Mouse (Mus musculus) embryonic fibroblast, embryonic 13.5 days (primary cell): ENCODE data around the gene Cnst. TPM values are rescaled to one million over a fixed set of nuclear protein-coding genes. Genes with fewer than 3 reads are reported as not detected.

ENCODE experiments used
- H3K27ac ChIP-seq: 2 replicates; pipeline ENCODE4 v1.5.1; 2012; ENCODE audit warnings: low read length, control low read depth, inconsistent platforms; ENCODE audit not compliant: insufficient read depth
- H3K4me1 ChIP-seq: 2 replicates; pipeline ENCODE4 v1.6.1; 2011; ENCODE audit warnings: low read length; ENCODE audit not compliant: control insufficient read depth, insufficient read depth
- H3K4me3 ChIP-seq: 2 replicates; pipeline ENCODE4 v1.5.1; 2011; ENCODE audit warnings: mild to moderate bottlenecking, control low read depth, low read length; ENCODE audit not compliant: insufficient read depth
- CTCF ChIP-seq: IDR thresholded peaks from 2 replicates; pipeline ENCODE4 v1.5.1; 2011; ENCODE audit warnings: mild to moderate bottlenecking, control low read depth, low read length, moderate library complexity, borderline replicate concordance; ENCODE audit not compliant: insufficient read depth
- POLR2A ChIP-seq: IDR thresholded peaks from 2 replicates; pipeline ENCODE4 v1.6.1; 2011; ENCODE audit warnings: low read depth, mild to moderate bottlenecking, control low read depth, low read length, moderate library complexity
- polyA plus RNA-seq: library from polyadenylated mRNA; stranded (reverse); fragments of >200 nt; gene quantifications from 2 replicates; pipeline ENCODE4 v1.2.4, GENCODE M21; 2011; ENCODE audit warnings: low read depth; ENCODE audit not compliant: missing spikeins, insufficient read length

Cnst gene
- polyA plus RNA-seq, 1 experiment: 15.9 TPM

DNA sequence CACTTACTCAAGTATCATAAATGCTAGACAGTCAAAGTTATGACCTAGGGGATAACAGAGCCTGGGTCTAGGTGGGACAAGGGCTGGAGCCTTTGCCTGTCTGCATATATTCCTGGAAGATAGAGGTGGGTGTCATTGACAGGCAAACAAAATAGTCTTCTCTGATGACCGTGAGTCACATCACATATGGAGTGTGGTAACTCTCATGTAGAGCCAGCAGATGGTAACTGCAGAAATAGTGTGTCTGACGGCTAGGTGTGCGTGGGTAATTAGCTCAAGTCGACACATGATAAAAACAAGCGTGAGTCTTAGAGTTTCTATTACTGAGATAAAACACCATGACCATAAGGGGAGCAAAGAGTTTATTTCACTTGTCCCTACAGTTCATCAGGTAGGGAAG, 116.9 kb downstream of the Cnst start:
- H3K4me1 ChIP-seq: no peaks in the 10 kb centered on the region
- TF ChIP-seq CTCF: no peak
- TF ChIP-seq POLR2A: no peak
- no peak overlapping the region for H3K27ac ChIP-seq
- H3K4me3 ChIP-seq: no peak overlapping the region

DNA sequence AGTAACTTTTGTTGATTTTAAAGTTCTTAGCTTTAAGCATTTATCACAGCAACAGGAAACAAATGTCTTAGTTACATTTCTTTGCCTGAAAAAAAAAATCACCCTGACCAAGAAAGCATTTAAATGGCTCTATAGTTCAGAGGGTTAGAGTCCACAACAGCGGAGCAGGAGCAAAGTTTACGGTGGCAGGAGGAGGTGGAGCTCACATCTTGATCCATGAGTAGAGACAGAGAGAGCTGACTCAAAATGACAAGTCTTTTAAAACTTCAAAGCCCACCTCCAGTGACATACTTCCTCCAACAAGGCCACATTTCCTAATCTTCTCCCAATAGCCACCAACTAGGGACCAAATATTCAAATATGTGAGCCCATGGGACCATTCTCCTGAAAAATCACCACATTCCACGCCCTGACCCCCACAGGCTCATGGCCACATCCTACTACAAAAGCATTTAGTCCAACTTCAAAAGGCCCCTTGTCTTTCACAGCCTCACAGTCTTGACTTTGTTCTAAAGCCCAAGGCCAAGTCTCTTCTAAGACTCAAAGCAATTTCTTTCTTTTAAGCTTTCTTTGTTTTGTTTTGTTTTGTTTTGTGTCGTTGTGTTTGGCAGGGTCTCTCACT, 118.2 kb downstream of the Cnst start:
- TF ChIP-seq CTCF (no peak), POLR2A (no peak)
- Histone ChIP-seq H3K27ac (no peak overlapping the region), H3K4me3 (no peak overlapping the region), H3K4me1 (no peaks in the 10 kb centered on the region)

DNA sequence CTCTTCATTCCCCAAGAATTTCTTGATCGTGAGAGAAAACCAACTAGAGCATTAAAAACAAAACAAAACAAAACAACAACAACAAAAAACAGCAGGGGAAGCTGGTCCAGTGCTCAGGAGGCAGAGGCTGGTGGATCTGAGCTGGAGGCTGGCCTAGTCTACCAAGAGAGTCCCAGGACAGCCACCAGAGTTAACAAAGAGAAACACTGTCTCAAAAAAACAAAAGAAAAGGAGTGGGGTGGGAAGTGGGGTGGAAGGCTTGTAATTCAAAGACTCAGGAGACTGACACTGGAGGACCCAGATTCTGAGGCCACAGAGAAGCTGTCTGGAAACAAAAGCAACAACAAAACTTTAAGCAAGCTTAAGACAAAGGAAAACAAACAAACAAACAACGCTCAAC, 120.8 kb downstream of the Cnst start:
- H3K27ac ChIP-seq: no peak overlapping the region
- no peak overlapping the region; the same call in 1 of the 2 replicates for H3K4me3 ChIP-seq

DNA sequence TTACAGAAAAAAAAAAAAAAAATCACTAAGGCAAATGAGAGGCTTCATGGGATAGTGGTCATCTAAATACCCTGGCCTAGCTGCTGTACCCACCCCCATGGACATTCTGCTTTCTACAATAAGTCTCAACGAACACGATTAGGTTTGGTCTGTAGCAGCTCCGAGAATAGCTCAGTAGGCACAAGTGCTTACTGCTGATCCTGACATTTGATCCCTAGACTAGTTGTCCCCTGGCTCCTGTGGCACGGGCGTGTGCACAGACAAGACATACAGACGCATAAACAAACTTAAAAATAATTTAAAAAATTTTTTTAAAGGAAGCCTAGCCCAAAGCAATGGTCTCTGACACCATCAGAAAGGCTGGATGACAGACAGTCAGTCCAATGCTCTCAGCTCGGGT, 121.3 kb downstream of the Cnst start:
- TF ChIP-seq CTCF (no peak), POLR2A (no peak)

More for the DNA sequence above, 120.8 kb downstream of the Cnst start:
- H3K4me1 ChIP-seq: no peaks in the 10 kb centered on the region
- no peak for TF ChIP-seq POLR2A
- TF ChIP-seq CTCF: no peak

DNA sequence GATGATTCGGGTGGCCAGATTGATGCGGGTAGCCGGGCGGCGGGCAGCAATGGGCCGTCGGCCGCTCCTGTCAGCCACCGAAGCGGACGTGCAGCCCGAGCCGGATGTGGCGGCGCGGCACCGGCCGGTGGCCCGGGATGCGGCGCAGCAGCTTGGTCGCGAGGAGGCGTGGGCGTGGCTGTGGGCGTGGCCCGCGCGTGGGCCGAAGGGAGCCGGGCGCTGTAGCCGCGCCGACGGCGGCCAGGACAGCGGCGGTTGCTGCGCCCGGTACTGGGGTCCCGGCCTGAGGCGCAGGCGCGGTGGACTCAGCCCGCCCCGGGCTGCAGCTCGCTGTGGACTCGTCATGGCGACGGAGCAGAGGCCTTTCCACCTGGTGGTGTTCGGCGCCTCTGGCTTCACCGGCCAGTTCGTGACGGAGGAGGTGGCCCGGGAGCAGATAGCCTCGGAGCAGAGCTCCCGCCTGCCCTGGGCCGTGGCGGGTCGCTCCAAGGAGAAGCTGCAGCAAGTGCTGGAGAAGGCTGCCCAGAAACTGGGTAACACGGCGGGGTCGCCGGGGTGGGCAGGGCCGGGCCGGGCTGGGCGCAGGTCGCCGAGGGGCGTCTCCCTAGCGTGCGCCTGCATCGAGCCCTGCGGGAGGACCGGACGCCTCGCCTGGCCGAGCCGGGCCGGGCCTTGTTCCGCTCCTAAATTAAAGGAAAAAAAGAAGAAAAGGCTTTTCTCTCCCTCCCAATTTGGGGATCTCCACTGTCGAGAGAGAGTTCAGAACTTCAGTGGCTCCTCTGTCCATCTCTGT, 122.0 kb downstream of the Cnst start, which contains the start of gene Sccpdh:
TSS of gene Sccpdh (plus strand) at position 198 of the 793 bp plus-strand sequence.
- Histone ChIP-seq H3K4me3 (peak within 1 kb of the TSS; percentile 76), H3K27ac (no peak within 1 kb of the TSS), H3K4me1 (no peaks in the 10 kb centered on the region)
- TF ChIP-seq POLR2A (peak; percentile 70), CTCF (no peak)

More for the DNA sequence above, 121.3 kb downstream of the Cnst start:
- Histone ChIP-seq H3K4me3 (peak overlapping the region; percentile 76), H3K4me1 (no peaks in the 10 kb centered on the region), H3K27ac (no peak overlapping the region)

DNA sequence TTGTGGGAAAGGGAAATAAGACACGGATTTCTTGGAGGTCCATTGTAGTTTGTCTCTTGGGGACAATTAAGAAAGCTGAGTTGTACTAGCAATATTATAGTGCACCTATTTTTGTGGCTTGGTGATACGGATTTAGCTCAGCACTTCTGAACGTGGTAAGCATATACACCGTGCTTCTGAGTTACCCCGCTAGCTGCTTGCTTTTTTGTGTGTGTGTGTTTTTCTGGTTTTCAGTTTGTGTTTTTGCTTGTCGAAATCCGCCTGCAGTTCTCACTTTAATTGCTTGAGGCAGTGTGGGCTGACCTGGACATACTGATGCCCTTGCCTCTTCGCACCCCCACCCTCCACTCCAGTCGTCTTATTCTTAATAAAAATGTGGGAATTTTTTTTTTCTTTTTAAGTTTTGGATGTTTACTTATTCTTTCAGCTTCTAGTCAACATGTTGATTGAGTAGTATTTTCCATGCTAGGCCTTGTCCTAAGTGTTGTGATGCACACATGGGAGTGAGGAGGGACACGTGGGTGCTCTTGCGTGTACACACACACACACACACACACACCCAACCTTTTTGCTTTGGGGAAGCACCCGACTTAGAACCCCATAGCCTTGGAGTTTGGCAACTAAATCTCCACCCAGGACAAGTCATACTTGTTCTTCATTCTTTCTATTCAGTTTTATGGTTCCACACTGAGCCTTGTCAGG, 122.8 kb downstream of the Cnst start:
- H3K4me1 ChIP-seq: no peaks in the 10 kb centered on the region
- H3K4me3 ChIP-seq: peak overlapping the region; percentile 76
- no peak overlapping the region for H3K27ac ChIP-seq
- TF ChIP-seq POLR2A (no peak), CTCF (no peak)

DNA sequence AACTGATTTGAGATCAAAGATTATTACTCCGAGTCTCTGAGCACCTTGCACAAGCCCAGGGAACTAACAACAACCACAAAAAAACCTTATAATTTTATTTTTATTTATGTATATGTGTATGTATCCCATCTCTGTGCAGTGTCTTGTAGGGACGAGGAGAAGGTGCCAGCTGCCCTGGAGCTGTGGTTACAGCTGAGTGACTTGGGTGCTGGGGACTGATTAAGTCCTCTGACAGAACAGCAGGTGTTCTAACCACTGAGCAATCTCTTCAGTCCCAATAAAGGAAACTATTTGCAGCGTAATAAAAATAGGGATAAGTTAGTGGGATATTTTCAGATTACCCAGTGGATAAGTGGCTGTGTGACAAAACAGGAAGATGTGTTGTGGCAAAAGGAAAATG, 128.2 kb downstream of the Cnst start:
- no peak for TF ChIP-seq POLR2A
- no peak for TF ChIP-seq CTCF
- H3K4me3 ChIP-seq: no peak overlapping the region
- no peaks in the 10 kb centered on the region for H3K4me1 ChIP-seq
- H3K27ac ChIP-seq: no peak overlapping the region

DNA sequence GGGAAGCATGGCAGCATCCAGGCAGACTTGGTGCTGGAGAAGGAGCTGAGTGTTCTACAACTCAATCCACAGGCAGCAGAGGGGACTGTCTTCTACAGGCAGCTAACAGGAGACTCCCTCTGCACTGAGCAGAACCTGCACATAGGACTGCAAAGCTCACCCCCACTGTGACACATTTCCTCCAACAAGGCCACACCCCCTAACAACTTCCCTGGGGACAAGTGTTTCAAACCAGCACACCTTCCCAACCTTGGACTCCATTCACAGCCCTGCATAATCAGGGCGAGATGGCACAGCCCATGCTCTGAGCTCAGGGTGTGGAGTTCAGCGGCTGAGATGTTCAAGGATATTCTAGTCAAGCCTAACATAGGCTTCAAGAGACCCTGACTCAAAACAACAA, 130.9 kb downstream of the Cnst start:
- Histone ChIP-seq H3K4me1 (no peaks in the 10 kb centered on the region), H3K4me3 (no peak overlapping the region), H3K27ac (no peak overlapping the region)
- no peak for TF ChIP-seq POLR2A
- TF ChIP-seq CTCF: no peak

Other genes starting within 250 kb of the Cnst start
- gene Smyd3, start 28.3 kb upstream of the Cnst start, polyA plus RNA-seq: 12.2 and 12.3 TPM in 2 replicates
- gene Tfb2m, start 103 bp upstream of the Cnst start, polyA plus RNA-seq: 30.3 and 35.1 TPM in 2 replicates
- gene Sccpdh, start 121.8 kb downstream of the Cnst start, polyA plus RNA-seq: 38.8 and 41.1 TPM in 2 replicates
- not detected in 2 replicates for gene Kif28, start 198.9 kb downstream of the Cnst start, polyA plus RNA-seq